Mouse (Mus musculus): ENCODE data around the gene AI661453. TPM values are rescaled to one million over a fixed set of nuclear protein-coding genes. Genes with fewer than 3 reads are reported as not detected.
"Not testable (repeated sequence)": the region's sequence is repeated elsewhere in the genome, so short reads cannot be mapped to it uniquely, and the experiment has no call there.

Gene AI661453
- polyA plus RNA-seq, 1 experiment from 2014 or later: 2.4 TPM

- 80% methylated on average over 3 of the region's 3 CpGs for WGBS
- peak; percentile 27; the same call in 1 of the 2 replicates for ATAC-seq (ENCODE audit: low read depth)
These were observed 49.4 kb downstream of the AI661453 start for GRCm38 (mm10) chr17:47485791-47486190.

GRCm38 (mm10) chr17:47490791-47491190, 54.4 kb downstream of the AI661453 start:
- Histone ChIP-seq H3K27me3 (replicated peaks; ENCODE audit: control insufficient read depth, insufficient read depth, low read length) (no peaks in the 10 kb centered on the region), H3K4me3 (ENCODE audit: low read depth, low read length) (no peak overlapping the region), H3K27ac (replicated peaks; ENCODE audit: low read depth, low read length) (no peak overlapping the region), H3K4me1 (ENCODE audit: control insufficient read depth, insufficient read depth, low read length) (no peaks in the 10 kb centered on the region), H3K9ac (ENCODE audit: low read depth, low read length) (no peak overlapping the region), H3K36me3 (ENCODE audit: control insufficient read depth, insufficient read depth, low read length) (peaks cover 75% of the 10 kb centered on the region), H3K9me3 (ENCODE audit: control insufficient read depth, low read length) (no peaks in the 10 kb centered on the region), H3K4me2 (ENCODE audit: low read depth, low read length) (no peak overlapping the region)
- 86% methylated on average over 9 of the region's 9 CpGs for WGBS
- ATAC-seq (ENCODE audit: low read depth) (no peak), DNase-seq (ENCODE audit: low spot score) (no peak)

More at GRCm38 (mm10) chr17:47485791-47486190, 49.4 kb downstream of the AI661453 start:
- Histone ChIP-seq H3K36me3 (ENCODE audit: control insufficient read depth, insufficient read depth, low read length) (peaks cover 26% of the 10 kb centered on the region), H3K4me3 (ENCODE audit: low read depth, low read length) (no peak overlapping the region), H3K4me2 (ENCODE audit: low read depth, low read length) (no peak overlapping the region), H3K27me3 (replicated peaks; ENCODE audit: control insufficient read depth, insufficient read depth, low read length) (no peaks in the 10 kb centered on the region), H3K9ac (ENCODE audit: low read depth, low read length) (no peak overlapping the region), H3K9me3 (ENCODE audit: control insufficient read depth, low read length) (no peaks in the 10 kb centered on the region), H3K4me1 (ENCODE audit: control insufficient read depth, insufficient read depth, low read length) (peaks cover 3% of the 10 kb centered on the region; the same call in 1 of the 2 replicates), H3K27ac (replicated peaks; ENCODE audit: low read depth, low read length) (no peak overlapping the region)
- DNase-seq (ENCODE audit: low spot score): peak; percentile 78

- no peak overlapping the region for H3K9ac ChIP-seq (ENCODE audit: low read depth, low read length)
- peaks cover 89% of the 10 kb centered on the region for H3K36me3 ChIP-seq (ENCODE audit: control insufficient read depth, insufficient read depth, low read length)
- no peaks in the 10 kb centered on the region for H3K27me3 ChIP-seq (replicated peaks; ENCODE audit: control insufficient read depth, insufficient read depth, low read length)
- ATAC-seq (ENCODE audit: low read depth): no peak
- H3K4me1 ChIP-seq (ENCODE audit: control insufficient read depth, insufficient read depth, low read length): no peaks in the 10 kb centered on the region
- no peak overlapping the region for H3K4me2 ChIP-seq (ENCODE audit: low read depth, low read length)
- no peaks in the 10 kb centered on the region for H3K9me3 ChIP-seq (ENCODE audit: control insufficient read depth, low read length)
- H3K27ac ChIP-seq (replicated peaks; ENCODE audit: low read depth, low read length): no peak overlapping the region
- no peak for DNase-seq (ENCODE audit: low spot score)
- 81% methylated on average over 6 of the region's 6 CpGs for WGBS
- no peak overlapping the region for H3K4me3 ChIP-seq (ENCODE audit: low read depth, low read length)
These were observed 56.3 kb downstream of the AI661453 start for GRCm38 (mm10) chr17:47492731-47493130.

GRCm38 (mm10) chr17:47493653-47494052, 57.2 kb downstream of the AI661453 start:
- Histone ChIP-seq H3K27ac (replicated peaks; ENCODE audit: low read depth, low read length) (no peak overlapping the region), H3K36me3 (ENCODE audit: control insufficient read depth, insufficient read depth, low read length) (peaks cover 92% of the 10 kb centered on the region), H3K27me3 (replicated peaks; ENCODE audit: control insufficient read depth, insufficient read depth, low read length) (no peaks in the 10 kb centered on the region), H3K9ac (ENCODE audit: low read depth, low read length) (no peak overlapping the region), H3K4me3 (ENCODE audit: low read depth, low read length) (no peak overlapping the region), H3K4me2 (ENCODE audit: low read depth, low read length) (no peak overlapping the region), H3K9me3 (ENCODE audit: control insufficient read depth, low read length) (no peaks in the 10 kb centered on the region), H3K4me1 (ENCODE audit: control insufficient read depth, insufficient read depth, low read length) (no peaks in the 10 kb centered on the region)
- DNase-seq (ENCODE audit: low spot score) (no peak), ATAC-seq (ENCODE audit: low read depth) (no peak)
- 85% methylated on average over 6 of the region's 6 CpGs for WGBS

GRCm38 (mm10) chr17:47494132-47494531, 57.7 kb downstream of the AI661453 start:
- DNase-seq (ENCODE audit: low spot score): no peak
- no peak overlapping the region for H3K4me2 ChIP-seq (ENCODE audit: low read depth, low read length)
- peaks cover 92% of the 10 kb centered on the region for H3K36me3 ChIP-seq (ENCODE audit: control insufficient read depth, insufficient read depth, low read length)
- no peak overlapping the region for H3K27ac ChIP-seq (replicated peaks; ENCODE audit: low read depth, low read length)
- H3K4me3 ChIP-seq (ENCODE audit: low read depth, low read length): no peak overlapping the region
- ATAC-seq (ENCODE audit: low read depth): no peak
- no peak overlapping the region for H3K9ac ChIP-seq (ENCODE audit: low read depth, low read length)
- 91% methylated on average over 11 of the region's 11 CpGs for WGBS
- H3K4me1 ChIP-seq (ENCODE audit: control insufficient read depth, insufficient read depth, low read length): no peaks in the 10 kb centered on the region
- H3K9me3 ChIP-seq (ENCODE audit: control insufficient read depth, low read length): no peaks in the 10 kb centered on the region
- H3K27me3 ChIP-seq (replicated peaks; ENCODE audit: control insufficient read depth, insufficient read depth, low read length): no peaks in the 10 kb centered on the region

- DNase-seq (ENCODE audit: low spot score) (no peak), ATAC-seq (ENCODE audit: low read depth) (0 out of 2 replicates have a peak, but pooled peaks have one; percentile 0)
- H3K9ac ChIP-seq (ENCODE audit: low read depth, low read length): peak overlapping the region; percentile 74
- no peaks in the 10 kb centered on the region for H3K9me3 ChIP-seq (ENCODE audit: control insufficient read depth, low read length)
- peak overlapping the region; percentile 63 for H3K4me2 ChIP-seq (ENCODE audit: low read depth, low read length)
- H3K27ac ChIP-seq (replicated peaks; ENCODE audit: low read depth, low read length): no peak overlapping the region
- WGBS: 9% methylated on average over 11 of the region's 11 CpGs
- peaks cover 32% of the 10 kb centered on the region for H3K36me3 ChIP-seq (ENCODE audit: control insufficient read depth, insufficient read depth, low read length)
- peaks cover 9% of the 10 kb centered on the region for H3K4me1 ChIP-seq (ENCODE audit: control insufficient read depth, insufficient read depth, low read length)
- H3K27me3 ChIP-seq (replicated peaks; ENCODE audit: control insufficient read depth, insufficient read depth, low read length): no peaks in the 10 kb centered on the region
- peak overlapping the region; percentile 54 for H3K4me3 ChIP-seq (ENCODE audit: low read depth, low read length)
These were observed 65.1 kb downstream of the AI661453 start for GRCm38 (mm10) chr17:47501531-47501930.

- H3K9ac ChIP-seq (ENCODE audit: low read depth, low read length): peak within 1 kb of the TSS; percentile 74
- peak within 1 kb of the TSS; percentile 54 for H3K4me3 ChIP-seq (ENCODE audit: low read depth, low read length)
- WGBS: 2% methylated on average over 40 of the region's 40 CpGs
- peak within 1 kb of the TSS; percentile 63 for H3K4me2 ChIP-seq (ENCODE audit: low read depth, low read length)
- H3K9me3 ChIP-seq (ENCODE audit: control insufficient read depth, low read length): no peaks in the 10 kb centered on the region
- H3K27ac ChIP-seq (replicated peaks; ENCODE audit: low read depth, low read length): peak within 1 kb of the TSS; percentile 65; the same call in 1 of the 2 replicates
- DNase-seq (ENCODE audit: low spot score) (peak; percentile 97), ATAC-seq (ENCODE audit: low read depth) (peak; percentile 96)
- peaks cover 9% of the 10 kb centered on the region for H3K4me1 ChIP-seq (ENCODE audit: control insufficient read depth, insufficient read depth, low read length)
- H3K36me3 ChIP-seq (ENCODE audit: control insufficient read depth, insufficient read depth, low read length): peaks cover 27% of the 10 kb centered on the region
- no peaks in the 10 kb centered on the region for H3K27me3 ChIP-seq (replicated peaks; ENCODE audit: control insufficient read depth, insufficient read depth, low read length)
These were observed 65.7 kb downstream of the AI661453 start, which contains the start of gene Taf8 for GRCm38 (mm10) chr17:47501946-47502706. Gene Taf8 (minus strand): TSS chr17:47502292.

GRCm38 (mm10) chr17:47502707-47503045, 66.3 kb downstream of the AI661453 start:
- peak overlapping the region; percentile 63 for H3K4me2 ChIP-seq (ENCODE audit: low read depth, low read length)

GRCm38 (mm10) chr17:47503689-47504088, 67.3 kb downstream of the AI661453 start:
- H3K4me2 ChIP-seq (ENCODE audit: low read depth, low read length): no peak overlapping the region
- no peaks in the 10 kb centered on the region for H3K9me3 ChIP-seq (ENCODE audit: control insufficient read depth, low read length)
- H3K36me3 ChIP-seq (ENCODE audit: control insufficient read depth, insufficient read depth, low read length): peaks cover 17% of the 10 kb centered on the region
- DNase-seq (ENCODE audit: low spot score) (no peak), ATAC-seq (ENCODE audit: low read depth) (no peak)
- H3K4me3 ChIP-seq (ENCODE audit: low read depth, low read length): no peak overlapping the region
- no peak overlapping the region for H3K9ac ChIP-seq (ENCODE audit: low read depth, low read length)
- H3K4me1 ChIP-seq (ENCODE audit: control insufficient read depth, insufficient read depth, low read length): peaks cover 23% of the 10 kb centered on the region
- H3K27me3 ChIP-seq (replicated peaks; ENCODE audit: control insufficient read depth, insufficient read depth, low read length): no peaks in the 10 kb centered on the region
- no peak overlapping the region for H3K27ac ChIP-seq (replicated peaks; ENCODE audit: low read depth, low read length)

More at GRCm38 (mm10) chr17:47502707-47503045, 66.3 kb downstream of the AI661453 start:
- 78% methylated on average over 6 of the region's 6 CpGs for WGBS
- not testable (repeated sequence) for H3K9ac ChIP-seq (ENCODE audit: low read depth, low read length); H3K27ac ChIP-seq (replicated peaks; ENCODE audit: low read depth, low read length); ATAC-seq (ENCODE audit: low read depth); DNase-seq (ENCODE audit: low spot score); H3K9me3 ChIP-seq (ENCODE audit: control insufficient read depth, low read length); H3K27me3 ChIP-seq (replicated peaks; ENCODE audit: control insufficient read depth, insufficient read depth, low read length); H3K4me3 ChIP-seq (ENCODE audit: low read depth, low read length)
- peaks cover 24% of the 10 kb centered on the region for H3K36me3 ChIP-seq (ENCODE audit: control insufficient read depth, insufficient read depth, low read length)
- H3K4me1 ChIP-seq (ENCODE audit: control insufficient read depth, insufficient read depth, low read length): peaks cover 14% of the 10 kb centered on the region
